In genomic region chr11:59526472-59527080, GRCm38 (mm10) we compare ENCODE assay signal across 8 mouse cellular contexts. TPM values are rescaled to one million over a fixed set of nuclear protein-coding genes. Genes with fewer than 3 reads are reported as not detected.
DNase-seq lines count a peak whose midpoint lies in the region; ATAC-seq and TF ChIP-seq lines count a peak whose summit lies in the region.

Zkscan17 (minus strand) TSS chr11:59526751.

- 0 out of 2 replicates have a peak, but pooled peaks cover 3% of the 10 kb centered on the region for H3K9me3 ChIP-seq in kidney, embryonic 14.5 days (ENCODE audit: control insufficient read depth, low read length)

- no peak for TF ChIP-seq POLR2A in lung, adult 2 months (IDR thresholded peaks at IDR 0.05; ENCODE audit: borderline replicate concordance, extremely low read depth, low read depth, low read length)
- TF ChIP-seq POLR2A in bone marrow macrophage, adult 2 months (IDR thresholded peaks at IDR 0.05; ENCODE audit: borderline replicate concordance, low read depth, low read length), result no peak

- WGBS in lung, adult 2 months, result 45% methylated on average over 8 of the region's 8 CpGs
- 45% methylated on average over 8 of the region's 8 CpGs for WGBS in kidney, embryonic 14.5 days

- no peaks in the 10 kb centered on the region for H3K36me3 ChIP-seq in kidney, embryonic 14.5 days (ENCODE audit: control insufficient read depth, insufficient read depth, low read length)

- H3K4me3 ChIP-seq in lung, adult 2 months (replicated peaks; ENCODE audit: extremely low read depth, low read depth, low read length), result no peak within 1 kb of the TSS
- H3K4me3 ChIP-seq in bone marrow macrophage, adult 2 months (ENCODE audit: insufficient read depth, low read length), result peak within 1 kb of the TSS; percentile 57
- no peak within 1 kb of the TSS for H3K4me3 ChIP-seq in kidney, embryonic 14.5 days (ENCODE audit: low read length)

- H3K27me3 ChIP-seq in kidney, embryonic 14.5 days (ENCODE audit: control insufficient read depth, insufficient read depth, low read length), result no peaks in the 10 kb centered on the region

- H3K9ac ChIP-seq in kidney, embryonic 14.5 days (ENCODE audit: low read depth, low read length), result no peak within 1 kb of the TSS

- no peaks in the 10 kb centered on the region for H3K4me1 ChIP-seq in lung, adult 2 months (ENCODE audit: control insufficient read depth, insufficient read depth, low read length)
- H3K4me1 ChIP-seq in bone marrow macrophage, adult 2 months (ENCODE audit: control insufficient read depth, insufficient read depth, low read length), result peaks cover 44% of the 10 kb centered on the region
- H3K4me1 ChIP-seq in kidney, embryonic 14.5 days (ENCODE audit: control insufficient read depth, insufficient read depth, low read length), result 0 out of 2 replicates have a peak, but pooled peaks cover 3% of the 10 kb centered on the region

- DNase-seq in lung, adult 2 months, result no peak
- no peak for DNase-seq in lung, postnatal 25 days (ENCODE audit: low spot score)
- no peak for DNase-seq in heart, adult 8-10 months (ENCODE audit: low spot score)
- peak; percentile 42 for DNase-seq in mesoderm, embryonic 11.5 days (ENCODE audit: low read depth, low spot score)
- DNase-seq in c-Kit-positive CD71-positive TER-119-positive erythroid progenitor cells, embryonic 14.5 days (ENCODE audit: low spot score), result no peak
- no peak for DNase-seq in ovary, postnatal 36 days (ENCODE audit: low spot score)

- no peak within 1 kb of the TSS for H3K4me2 ChIP-seq in kidney, embryonic 14.5 days (replicated peaks; ENCODE audit: low read depth, low read length)

- H3K27ac ChIP-seq in bone marrow macrophage, adult 2 months (ENCODE audit: insufficient read depth, low read depth, low read length), result peak within 1 kb of the TSS; percentile 96
- H3K27ac ChIP-seq in kidney, embryonic 14.5 days (ENCODE audit: low read depth, low read length), result no peak within 1 kb of the TSS

- peak; percentile 34; the same call in 1 of the 2 replicates for TF ChIP-seq CTCF in lung, adult 2 months (IDR thresholded peaks at IDR 0.05; ENCODE audit: insufficient read depth, low read length)
- peak; percentile 27; the same call in 1 of the 2 replicates for TF ChIP-seq CTCF in bone marrow macrophage, adult 2 months (IDR thresholded peaks at IDR 0.05; ENCODE audit: low read depth, low read length)

- no peak for ATAC-seq in kidney, embryonic 14.5 days (ENCODE audit: low FRiP score, low TSS enrichment)

RNA-seq across cellular contexts. Expression of gene Zkscan17, which starts in this region (rescaled TPM):
- 12.7 and 12.9 TPM in 2 replicates for polyA plus RNA-seq in lung, adult 2 months (2012; rRNA removed)
- polyA plus RNA-seq in bone marrow macrophage, adult 2 months (2012; ENCODE audit: insufficient read depth, insufficient read length, missing spikeins), result 20.2 and 24.1 TPM in 2 replicates
- total RNA-seq in heart, adult 8-10 months (2022), result 10 to 100 TPM; 11.1 to 14.3 (median 13.3) TPM
- 17.9 and 27.4 TPM in 2 replicates for polyA plus RNA-seq in kidney, embryonic 14.5 days (2014; fragmentation: Nextera tagmentation; extraction: Ambion mirVana)
